Mouse (Mus musculus) mouse embryonic stem cell (cell line): ENCODE measurements around the gene Wap.

Source experiments
- in situ Hi-C, 2 experiments: fragments of 300-500 bp; cut with MboI; formaldehyde crosslinking; loops; 1 replicate in 1 of 2; 3 replicates in 1 of 2; pipeline ENCODE4 v1.14.3; 2019 to 2020; ENCODE audit warnings: low sequenced_read_pairs in 2 of 2, low pct_unique_long_range_greater_than_20kb in 1 of 2, mixed read lengths in 1 of 2; ENCODE audit not compliant: unreplicated experiment in 1 of 2

Gene Wap

GRCm38 (mm10) chr11:6638537-6638936 lies at the start of gene Wap:
TSS of gene Wap (minus strand) at chr11:6638637.
- in situ Hi-C loops, result loop anchor here in 1 of 2 experiments (10.0 kb wide), 1 partner anchor 174 kb away; no protein-coding TSS in a partner anchor

- in situ Hi-C loops, result no loop called here
Observed at GRCm38 (mm10) chr11:6684741-6685140, 46.3 kb upstream of the Wap start.

GRCm38 (mm10) chr11:6680397-6680818 lies 42.0 kb upstream of the Wap start:
- in situ Hi-C loops, result no loop called here

- in situ Hi-C loops, result loop anchor here in 1 of 2 experiments (5.0 kb wide), 1 partner anchor 87 kb away; no protein-coding TSS in a partner anchor
Observed at GRCm38 (mm10) chr11:6679694-6680396, 41.4 kb upstream of the Wap start.

GRCm38 (mm10) chr11:6677530-6677929 lies 39.1 kb upstream of the Wap start:
- in situ Hi-C loops, result loop anchor here in 1 of 2 experiments (5.0 kb wide), 1 partner anchor 90 kb away; no protein-coding TSS in a partner anchor

- in situ Hi-C loops, result loop anchor here in 1 of 2 experiments (5.0 kb wide), 1 partner anchor 91 kb away; no protein-coding TSS in a partner anchor
Observed at GRCm38 (mm10) chr11:6676641-6677040, 38.2 kb upstream of the Wap start.

- in situ Hi-C loops, result loop anchor here in 1 of 2 experiments (5.0 kb wide), 1 partner anchor 92 kb away; no protein-coding TSS in a partner anchor
Observed at GRCm38 (mm10) chr11:6675402-6675801, 37.0 kb upstream of the Wap start.

GRCm38 (mm10) chr11:6674701-6675100 lies 36.3 kb upstream of the Wap start:
- in situ Hi-C loops, result loop anchor here in 1 of 2 experiments (5.0 kb wide), 1 partner anchor 93 kb away; no protein-coding TSS in a partner anchor

- in situ Hi-C loops, result no loop called here
Observed at GRCm38 (mm10) chr11:6670826-6671225, 32.4 kb upstream of the Wap start.

- in situ Hi-C loops, result no loop called here
Observed at GRCm38 (mm10) chr11:6670044-6670443, 31.6 kb upstream of the Wap start.

GRCm38 (mm10) chr11:6669041-6669440 lies 30.6 kb upstream of the Wap start:
- in situ Hi-C loops, result loop anchor here in 1 of 2 experiments (10.0 kb wide), 1 partner anchor 486 kb away; no protein-coding TSS in a partner anchor

GRCm38 (mm10) chr11:6666634-6667033 lies 28.2 kb upstream of the Wap start:
- in situ Hi-C loops, result loop anchor here in 1 of 2 experiments (10.0 kb wide), 1 partner anchor 488 kb away; no protein-coding TSS in a partner anchor

- in situ Hi-C loops, result loop anchor here in 1 of 2 experiments (10.0 kb wide), 1 partner anchor 494 kb away; no protein-coding TSS in a partner anchor
Observed at GRCm38 (mm10) chr11:6661206-6661605, 22.8 kb upstream of the Wap start.

- in situ Hi-C loops, result loop anchor here in 1 of 2 experiments (10.0 kb wide), 2 partner anchors 107 to 497 kb away; no protein-coding TSS in a partner anchor
Observed at GRCm38 (mm10) chr11:6658271-6658670, 19.8 kb upstream of the Wap start, which contains the start of gene Ramp3. TSS of gene Ramp3 (plus strand) at chr11:6658521.

GRCm38 (mm10) chr11:6654903-6655302 lies 16.5 kb upstream of the Wap start:
- in situ Hi-C loops, result loop anchor here in 1 of 2 experiments (10.0 kb wide), 2 partner anchors 110 to 500 kb away; no protein-coding TSS in a partner anchor

GRCm38 (mm10) chr11:6652978-6653377 lies 14.5 kb upstream of the Wap start:
- in situ Hi-C loops, result loop anchor here in 1 of 2 experiments (10.0 kb wide), 2 partner anchors 112 to 502 kb away; no protein-coding TSS in a partner anchor

- in situ Hi-C loops, result loop anchor here in 1 of 2 experiments (10.0 kb wide), 2 partner anchors 114 to 504 kb away; no protein-coding TSS in a partner anchor
Observed at GRCm38 (mm10) chr11:6650519-6650918, 12.1 kb upstream of the Wap start.

- in situ Hi-C loops, result no loop called here
Observed at GRCm38 (mm10) chr11:6647831-6648724, 9.6 kb upstream of the Wap start.
